Mouse (Mus musculus): ENCODE measurements at regions not wholly inside any gene's neighbourhood (a gene's known extent, or its start where the extent isn't known, plus 50 kb on each side); places are given as distances from the start of the nearest gene placed in this dataset.

DNA sequence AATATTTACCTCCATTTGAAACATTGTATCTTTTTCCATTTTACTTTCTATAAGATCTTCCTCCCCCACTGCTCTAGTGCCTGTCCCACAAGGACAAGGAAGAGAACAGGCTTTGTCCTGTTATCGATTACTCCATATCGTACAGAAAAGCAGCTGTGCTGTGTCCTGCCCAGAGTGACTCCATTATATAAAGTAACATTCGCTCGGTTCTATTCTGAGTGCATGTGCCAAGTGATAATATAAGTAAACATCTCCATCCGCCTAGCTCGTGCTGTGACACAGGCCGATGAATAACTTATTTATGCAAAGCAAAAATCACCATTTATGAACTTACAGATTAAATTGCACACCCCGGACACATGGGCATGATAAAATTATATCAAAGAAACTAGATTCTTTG is 64.8 kb upstream of the Myo10 start:
- TF ChIP-seq CTCF (IDR thresholded peaks at IDR 0.05; ENCODE audit: extremely low read depth, insufficient read depth, low read length) = no peak
- TF ChIP-seq POLR2A (IDR thresholded peaks at IDR 0.05; ENCODE audit: extremely low read depth, insufficient read depth, low read length) = no peak
